Mouse (Mus musculus) thymus, postnatal 0 days (tissue): Measurements from ENCODE around the gene Them5. TPM values are rescaled to one million over a fixed set of nuclear protein-coding genes. Genes with fewer than 3 reads are reported as not detected.

Experiments
- DNase-seq: peaks from one replicate; pipeline ENCODE4 v3.0.0-alpha.2; 2015; ENCODE audit warnings: low spot score
- polyA plus RNA-seq: library from polyadenylated mRNA; unstranded; fragments of >200 nt; fragmentation: Nextera tagmentation; extraction: Ambion mirVana; gene quantifications from 2 replicates; pipeline ENCODE4 v1.2.1, GENCODE M21; 2015

The Them5 gene
- polyA plus RNA-seq, 1 experiment from 2014 or later: 0.47 TPM

DNA sequence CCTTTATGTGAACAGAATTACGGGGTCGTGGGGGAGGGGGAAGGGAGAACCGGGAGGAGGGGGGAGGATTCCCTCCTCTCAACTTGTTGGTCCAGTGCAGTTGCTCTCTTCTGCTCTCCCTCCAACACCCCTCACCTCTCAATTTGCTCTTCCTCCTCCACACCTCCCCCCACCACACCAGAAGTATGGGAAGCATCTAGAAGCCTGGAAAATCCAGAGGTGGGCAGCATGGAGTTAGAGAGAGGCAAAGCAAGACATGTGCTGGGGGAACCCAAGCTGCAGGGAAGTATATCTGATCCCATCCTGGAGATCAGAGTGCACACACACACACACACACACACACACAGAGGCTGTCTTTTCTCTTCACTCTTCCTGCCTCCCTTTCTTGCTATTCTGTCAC is 30.1 kb downstream of the Them5 start:
- no peak for DNase-seq

DNA sequence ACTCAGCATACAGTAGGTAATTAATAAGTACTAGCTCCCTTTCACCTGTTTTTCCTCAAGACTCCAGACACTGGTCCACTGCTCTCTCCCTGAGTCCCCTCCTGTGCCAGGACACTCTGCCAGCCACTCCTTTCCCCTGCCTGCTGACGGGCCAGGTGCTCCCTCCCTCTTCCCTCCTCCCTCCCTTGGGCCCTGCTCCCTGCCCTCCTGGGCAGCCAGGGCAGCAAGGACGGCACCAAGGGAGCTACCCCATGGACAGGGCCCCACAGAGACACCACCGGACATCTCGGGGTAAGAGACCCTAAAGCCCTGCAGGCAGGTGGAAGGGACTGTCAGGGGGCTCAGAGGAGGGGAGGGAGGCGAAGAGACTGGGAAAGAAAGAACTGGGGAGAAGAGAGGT is 30.7 kb downstream of the Them5 start, which contains the start of gene Rorc:
TSS of gene Rorc (plus strand) at position 154 of the 400 bp plus-strand sequence.
- no peak for DNase-seq

GRCm38 (mm10) chr3:94373090-94373489 is 31.2 kb downstream of the Them5 start:
- DNase-seq: peak; percentile 38

- peak; percentile 31 for DNase-seq
Measured at GRCm38 (mm10) chr3:94373597-94374011, 31.7 kb downstream of the Them5 start.

DNA sequence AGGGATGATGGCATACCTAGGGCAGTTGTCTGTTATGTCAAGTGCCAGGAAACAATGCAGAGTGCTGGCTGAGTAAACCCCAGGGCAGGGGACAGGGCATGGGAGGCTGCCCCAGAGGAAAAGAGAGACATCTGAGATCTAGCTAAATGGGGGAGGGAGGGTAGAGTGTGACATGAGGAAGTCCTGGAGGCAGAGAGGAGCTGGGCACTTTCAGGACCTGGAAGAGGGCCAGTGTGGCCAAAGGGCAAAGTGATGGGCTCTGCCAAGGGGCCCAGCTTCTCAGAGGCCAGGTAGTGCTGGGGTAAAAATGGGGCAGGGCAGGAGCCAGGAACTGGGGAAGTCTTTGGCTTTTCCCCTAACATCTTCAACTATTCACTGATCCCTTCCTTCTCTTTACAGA is 32.7 kb downstream of the Them5 start:
- no peak for DNase-seq

- no peak for DNase-seq
Measured at GRCm38 (mm10) chr3:94375146-94375545, 33.2 kb downstream of the Them5 start.

DNA sequence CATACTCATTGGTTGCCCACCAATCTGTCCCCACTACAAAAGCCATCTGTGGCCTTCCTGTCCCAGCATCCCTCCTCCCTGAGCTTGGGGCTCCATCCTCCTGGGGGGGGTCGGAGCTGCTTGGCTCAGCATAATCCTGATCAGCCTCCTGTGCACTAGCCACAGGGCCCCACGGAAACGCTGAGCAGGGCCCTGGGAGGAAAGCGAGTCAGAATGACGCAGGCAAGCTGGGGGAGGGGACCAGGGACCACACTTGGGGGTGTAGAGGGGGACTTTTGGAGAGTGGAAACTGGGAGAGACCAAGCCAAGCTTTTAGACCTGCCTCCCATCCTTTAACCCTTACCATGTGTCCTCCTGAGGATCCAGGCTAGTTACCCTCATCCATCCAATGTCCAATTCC is 34.0 kb downstream of the Them5 start:
- peak; percentile 74 for DNase-seq

- DNase-seq: peak; percentile 97
Measured at GRCm38 (mm10) chr3:94377028-94377923, 35.4 kb downstream of the Them5 start.

- peak; percentile 16 for DNase-seq
Measured at GRCm38 (mm10) chr3:94379831-94380510, 38.1 kb downstream of the Them5 start.

GRCm38 (mm10) chr3:94382308-94382707 is 40.4 kb downstream of the Them5 start:
- peak; percentile 77 for DNase-seq

DNA sequence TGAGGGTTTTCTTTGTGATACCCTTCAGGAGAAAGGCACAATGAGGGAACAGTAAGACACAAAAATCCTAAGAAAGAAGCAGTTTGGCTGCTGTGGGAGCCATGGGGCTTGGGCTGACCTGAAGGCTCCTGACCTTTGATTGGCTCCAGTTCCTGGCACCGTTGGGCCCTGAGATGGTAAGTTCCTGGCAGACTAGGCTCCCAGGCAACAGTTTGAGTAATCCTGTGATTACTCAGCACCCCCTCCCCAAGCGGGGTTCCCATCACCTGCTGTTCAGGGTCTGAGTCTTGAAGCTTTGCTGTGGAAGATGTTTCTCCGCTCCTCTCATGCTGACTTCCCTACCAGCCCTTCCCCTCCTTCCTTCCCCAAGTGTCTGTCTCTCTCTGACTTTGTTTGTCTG is 41.6 kb downstream of the Them5 start:
- DNase-seq: no peak

GRCm38 (mm10) chr3:94386671-94387070 is 44.8 kb downstream of the Them5 start:
- DNase-seq: peak; percentile 90

DNA sequence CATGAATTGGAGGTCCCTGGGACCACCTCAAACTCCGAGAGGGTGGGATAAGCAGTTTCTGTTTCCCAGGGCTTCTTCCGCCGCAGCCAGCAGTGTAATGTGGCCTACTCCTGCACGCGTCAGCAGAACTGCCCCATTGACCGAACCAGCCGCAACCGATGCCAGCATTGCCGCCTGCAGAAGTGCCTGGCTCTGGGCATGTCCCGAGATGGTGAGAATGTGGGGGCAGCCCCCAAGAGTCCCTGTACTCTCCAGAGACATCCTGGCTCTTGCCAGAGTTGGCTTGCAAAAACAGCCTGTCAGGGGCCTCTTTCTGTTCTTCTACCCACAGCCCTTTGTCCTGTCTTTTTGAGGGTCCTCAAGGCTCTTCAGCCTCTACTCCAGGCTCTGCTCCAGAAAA is 45.5 kb downstream of the Them5 start:
- no peak for DNase-seq

DNA sequence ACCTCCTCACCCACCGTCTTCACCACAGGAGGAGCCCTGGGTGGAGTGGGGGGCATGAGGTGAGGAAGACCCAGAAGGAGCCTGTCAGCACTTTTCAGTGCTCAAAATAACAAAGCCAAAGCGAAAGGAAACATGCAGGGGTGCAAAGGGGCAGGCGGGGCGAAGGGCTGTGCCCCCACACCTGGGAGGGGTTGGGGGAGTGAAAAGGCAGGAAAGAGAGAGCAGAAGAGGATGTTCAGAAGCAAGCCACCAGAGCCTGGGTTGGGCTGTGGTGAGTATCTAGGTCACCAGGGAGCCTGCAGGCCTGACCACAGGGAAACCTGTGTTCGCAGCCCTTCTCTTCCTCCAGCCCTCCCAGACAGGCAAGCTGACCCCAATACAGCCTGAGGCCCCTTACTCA is 46.1 kb downstream of the Them5 start:
- peak; percentile 91 for DNase-seq

- peak; percentile 23 for DNase-seq
Measured at GRCm38 (mm10) chr3:94389420-94389819, 47.5 kb downstream of the Them5 start.

DNA sequence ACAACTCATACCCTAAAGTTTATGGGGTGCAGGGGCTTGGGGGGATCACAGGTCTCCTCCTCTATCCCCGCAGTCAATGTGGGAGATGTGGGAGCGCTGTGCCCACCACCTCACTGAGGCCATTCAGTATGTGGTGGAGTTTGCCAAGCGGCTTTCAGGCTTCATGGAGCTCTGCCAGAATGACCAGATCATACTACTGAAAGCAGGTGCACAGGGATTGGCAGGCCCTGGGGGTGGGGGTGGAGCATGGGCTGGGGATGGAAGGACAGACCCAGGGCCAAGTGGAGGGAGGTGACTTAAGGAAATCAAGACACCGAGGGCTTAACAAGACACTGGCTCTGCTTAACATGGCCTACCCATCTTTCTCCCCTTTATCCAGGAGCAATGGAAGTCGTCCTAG is 49.1 kb downstream of the Them5 start:
- DNase-seq: no peak

GRCm38 (mm10) chr3:94392128-94392527 is 50.2 kb downstream of the Them5 start:
- no peak for DNase-seq

DNA sequence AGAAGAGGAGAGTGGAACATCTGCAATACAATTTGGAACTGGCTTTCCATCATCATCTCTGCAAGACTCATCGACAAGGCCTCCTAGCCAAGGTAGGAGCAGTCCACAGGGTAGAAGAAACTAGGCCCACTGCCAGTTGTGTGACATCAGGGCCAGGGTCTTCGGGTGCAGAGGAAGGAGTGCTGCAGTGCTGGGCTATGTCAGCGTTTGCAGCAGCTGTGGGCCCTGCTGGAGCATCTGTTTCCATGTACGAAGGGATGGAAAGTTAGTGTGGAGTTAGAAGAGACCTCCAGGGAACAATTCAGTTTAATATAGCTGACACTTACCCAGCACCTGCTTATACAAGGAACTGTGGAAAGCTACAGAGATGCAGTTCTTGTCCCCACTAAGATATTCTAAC is 51.1 kb downstream of the Them5 start:
- no peak for DNase-seq

DNA sequence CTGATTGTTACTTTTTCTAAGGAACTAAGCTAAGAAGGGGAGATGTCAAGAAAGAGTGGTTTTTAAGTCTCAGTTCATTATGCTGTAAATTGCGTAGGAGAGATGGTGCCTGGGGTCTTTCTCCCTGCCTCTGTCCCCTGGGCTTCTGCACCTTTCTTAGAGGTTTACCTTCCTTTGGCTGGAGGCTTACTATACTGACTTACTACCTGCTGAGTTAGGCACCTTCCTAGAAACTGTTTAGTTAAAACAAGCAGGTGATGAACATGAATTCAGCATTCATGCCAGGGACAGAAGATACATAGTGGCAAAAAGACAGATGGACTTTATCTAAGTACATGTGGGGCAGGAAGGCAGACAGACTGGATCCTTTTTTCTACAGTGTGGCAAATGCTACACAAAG is 54.4 kb downstream of the Them5 start:
- no peak for DNase-seq

DNA sequence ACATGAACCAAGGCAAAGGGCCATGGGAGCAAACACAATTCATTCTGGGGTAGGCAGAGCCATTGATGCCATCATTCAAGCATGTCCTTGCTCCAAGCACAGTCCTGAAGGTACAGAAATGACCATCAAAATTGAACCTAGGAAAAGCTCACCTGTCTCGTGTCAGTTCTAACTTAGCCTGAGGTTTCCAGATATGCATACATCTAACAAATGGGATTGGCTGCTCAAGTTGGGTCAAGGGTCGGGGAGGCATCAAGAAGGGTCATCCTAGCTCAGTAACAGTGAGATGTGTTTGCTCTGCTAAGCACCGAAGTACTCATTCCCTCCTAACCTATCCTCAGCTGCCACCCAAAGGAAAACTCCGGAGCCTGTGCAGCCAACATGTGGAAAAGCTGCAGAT is 55.0 kb downstream of the Them5 start:
- no peak for DNase-seq
